Comparison of ENCODE assay signal across 8 mouse cellular contexts in genomic region chr4:133633332-133634042, GRCm38 (mm10). TPM values are rescaled to one million over a fixed set of nuclear protein-coding genes. Genes with fewer than 3 reads are reported as not detected.
DNase-seq lines count a peak whose midpoint lies in the region; ATAC-seq and TF ChIP-seq lines count a peak whose summit lies in the region.

No protein-coding gene starts in this region.

- TF ChIP-seq POLR2A in bone marrow, adult 2 months (IDR thresholded peaks at IDR 0.05; ENCODE audit: borderline replicate concordance, control insufficient read depth, low read depth, low read length): 0 out of 2 replicates have a peak, but pooled peaks have one; percentile 33
- TF ChIP-seq POLR2A in liver, adult 2 months (IDR thresholded peaks at IDR 0.05; ENCODE audit: extremely low read depth, insufficient read depth, low read length): no peak
- peak; percentile 85 for TF ChIP-seq POLR2A in myocyte (IDR thresholded peaks at IDR 0.05; ENCODE audit: insufficient read length, low read depth)

- peaks cover 5% of the 10 kb centered on the region for H3K4me1 ChIP-seq in bone marrow, adult 2 months (ENCODE audit: control insufficient read depth, insufficient read depth, low read length)
- peaks cover 25% of the 10 kb centered on the region for H3K4me1 ChIP-seq in embryonic facial prominence, embryonic 15.5 days
- peaks cover 31% of the 10 kb centered on the region for H3K4me1 ChIP-seq in heart, embryonic 10.5 days
- peaks cover 46% of the 10 kb centered on the region for H3K4me1 ChIP-seq in kidney, embryonic 15.5 days
- peaks cover 22% of the 10 kb centered on the region for H3K4me1 ChIP-seq in liver, adult 2 months (ENCODE audit: control insufficient read depth, insufficient read depth, low read length)

- H3K4me3 ChIP-seq in bone marrow, adult 2 months (replicated peaks; ENCODE audit: control insufficient read depth, low read depth, low read length): peak overlapping the region; percentile 46
- H3K4me3 ChIP-seq in embryonic facial prominence, embryonic 15.5 days (replicated peaks): peak overlapping the region; percentile 77
- H3K4me3 ChIP-seq in heart, embryonic 10.5 days: peak overlapping the region; percentile 83
- H3K4me3 ChIP-seq in kidney, embryonic 15.5 days (replicated peaks): peak overlapping the region; percentile 70
- peak overlapping the region; percentile 72 for H3K4me3 ChIP-seq in liver, adult 2 months (ENCODE audit: insufficient read depth, low read depth, low read length)
- H3K4me3 ChIP-seq in myocyte: peak overlapping the region; percentile 46

- no peaks in the 10 kb centered on the region for H3K9me3 ChIP-seq in embryonic facial prominence, embryonic 15.5 days (replicated peaks)
- no peaks in the 10 kb centered on the region for H3K9me3 ChIP-seq in heart, embryonic 10.5 days
- H3K9me3 ChIP-seq in kidney, embryonic 15.5 days (replicated peaks): no peaks in the 10 kb centered on the region

- peak overlapping the region; percentile 75 for H3K4me2 ChIP-seq in embryonic facial prominence, embryonic 15.5 days (replicated peaks)
- H3K4me2 ChIP-seq in kidney, embryonic 15.5 days: peak overlapping the region; percentile 95
- peak overlapping the region; percentile 8 for H3K4me2 ChIP-seq in myocyte (ENCODE audit: low read depth)

- H3ac ChIP-seq in myocyte (ENCODE audit: control insufficient read depth, insufficient read length): peak overlapping the region; percentile 42

- WGBS in bone marrow, adult 2 months: 8% methylated on average over 45 of the region's 47 CpGs
- 7% methylated on average over 42 of the region's 47 CpGs for WGBS in embryonic facial prominence, embryonic 15.5 days
- WGBS in heart, embryonic 10.5 days: 9% methylated on average over 47 of the region's 47 CpGs
- 9% methylated on average over 37 of the region's 47 CpGs for WGBS in kidney, embryonic 15.5 days
- WGBS in liver, adult 2 months: 5% methylated on average over 47 of the region's 47 CpGs

- peak; percentile 63 for TF ChIP-seq CTCF in bone marrow, adult 2 months (IDR thresholded peaks at IDR 0.05; ENCODE audit: control insufficient read depth, insufficient read depth, low read length)
- peak; percentile 78 for TF ChIP-seq CTCF in liver, adult 2 months (IDR thresholded peaks at IDR 0.05; ENCODE audit: low read depth, low read length)

- H3K79me2 ChIP-seq in liver, adult 2 months (ENCODE audit: control insufficient read depth, insufficient read depth, low read length): peaks cover 14% of the 10 kb centered on the region
- H3K79me2 ChIP-seq in myocyte (ENCODE audit: control insufficient read depth, insufficient read depth): peaks cover 27% of the 10 kb centered on the region

- no peaks in the 10 kb centered on the region for H3K27me3 ChIP-seq in embryonic facial prominence, embryonic 15.5 days
- no peaks in the 10 kb centered on the region for H3K27me3 ChIP-seq in heart, embryonic 10.5 days (ENCODE audit: insufficient read depth, poor library complexity, severe bottlenecking)
- no peaks in the 10 kb centered on the region for H3K27me3 ChIP-seq in kidney, embryonic 15.5 days
- no peaks in the 10 kb centered on the region for H3K27me3 ChIP-seq in liver, adult 2 months (ENCODE audit: control insufficient read depth, insufficient read depth, low read length)
- H3K27me3 ChIP-seq in myocyte (ENCODE audit: control insufficient read depth, insufficient read depth, insufficient read length): no peaks in the 10 kb centered on the region

- H3K27ac ChIP-seq in bone marrow, adult 2 months (ENCODE audit: control insufficient read depth, insufficient read depth, low read depth, low read length, poor library complexity): peak overlapping the region; percentile 83; the same call in 1 of the 2 replicates
- H3K27ac ChIP-seq in embryonic facial prominence, embryonic 15.5 days (replicated peaks): peak overlapping the region; percentile 76
- H3K27ac ChIP-seq in heart, embryonic 10.5 days: peak overlapping the region; percentile 89
- H3K27ac ChIP-seq in kidney, embryonic 15.5 days: peak overlapping the region; percentile 78
- H3K27ac ChIP-seq in liver, adult 2 months (replicated peaks; ENCODE audit: insufficient read depth, low read depth, low read length): no peak overlapping the region

- peak; percentile 86 for ATAC-seq in embryonic facial prominence, embryonic 15.5 days (ENCODE audit: insufficient number of reproducible peaks, low FRiP score, low TSS enrichment, low read depth)
- ATAC-seq in kidney, embryonic 15.5 days (replicated peaks; ENCODE audit: low FRiP score): peak; percentile 89

- H3K36me3 ChIP-seq in embryonic facial prominence, embryonic 15.5 days: no peaks in the 10 kb centered on the region
- H3K36me3 ChIP-seq in heart, embryonic 10.5 days: 0 out of 2 replicates have a peak, but pooled peaks cover 4% of the 10 kb centered on the region
- no peaks in the 10 kb centered on the region for H3K36me3 ChIP-seq in kidney, embryonic 15.5 days
- H3K36me3 ChIP-seq in liver, adult 2 months (ENCODE audit: control insufficient read depth, insufficient read depth, low read length): no peaks in the 10 kb centered on the region
- H3K36me3 ChIP-seq in myocyte (ENCODE audit: control insufficient read depth, insufficient read depth): no peaks in the 10 kb centered on the region

- peak; percentile 72 for DNase-seq in 416B (ENCODE audit: low read depth)
- peak; percentile 90 for DNase-seq in heart, embryonic 10.5 days (ENCODE audit: low spot score)
- peak; percentile 38 for DNase-seq in liver, adult 2 months (ENCODE audit: extremely low read depth, low read depth, low spot score)
- DNase-seq in spleen, postnatal 4 days (ENCODE audit: low spot score in 2 of 2): peak; percentile 92 to 97

- H3K9ac ChIP-seq in embryonic facial prominence, embryonic 15.5 days: peak overlapping the region; percentile 96
- peak overlapping the region; percentile 85 for H3K9ac ChIP-seq in kidney, embryonic 15.5 days
- peak overlapping the region; percentile 80 for H3K9ac ChIP-seq in liver, adult 2 months (ENCODE audit: low read depth, low read length)

TF ChIP-seq in myocyte, 11 proteins besides CTCF, POLR2A, EP300 and RAD21:
- TF ChIP-seq POLR2AphosphoS2 (IDR thresholded peaks at IDR 0.05; ENCODE audit: insufficient read length, low read depth) (peak; percentile 62), TCF3 (IDR thresholded peaks at IDR 0.05; ENCODE audit: insufficient read length, low read depth) (no peak)
TF ChIP-seq in myocyte: peak in this region for 1.

RNA-seq across cellular contexts. Expression of gene Zdhhc18, which starts 16.5 kb away (rescaled TPM):
- 23.6 and 39.6 TPM in 2 replicates for polyA plus RNA-seq in bone marrow, adult 2 months (2011; ENCODE audit: insufficient read depth, insufficient read length, low replicate concordance, missing spikeins)
- 4.6 and 5.4 TPM in 2 replicates for polyA plus RNA-seq in embryonic facial prominence, embryonic 15.5 days (2015; fragmentation: Nextera tagmentation; extraction: Ambion mirVana)
- 1.6 and 2.9 TPM in 2 replicates for polyA plus RNA-seq in heart, embryonic 10.5 days (2016; fragmentation: Nextera tagmentation; extraction: Ambion mirVana)
- 2.5 and 3.8 TPM in 2 replicates for polyA plus RNA-seq in kidney, embryonic 15.5 days (2015; fragmentation: Nextera tagmentation; extraction: Ambion mirVana)
- total RNA-seq in liver, adult 2 months (2014; rRNA removed): 8.9 and 15.5 TPM in 2 replicates
- polyA plus RNA-seq in liver, adult 2 months (2012; rRNA removed): 18.5 and 21.3 TPM in 2 replicates
- polyA plus RNA-seq in myocyte (2012; fragmentation: generic; extraction: Trizol): 14.3 TPM

RNA-seq across cellular contexts. Expression of gene Sfn, which starts 31.5 kb away (rescaled TPM):
- 10.3 and 19.0 TPM in 2 replicates for polyA plus RNA-seq in bone marrow, adult 2 months (2011; ENCODE audit: insufficient read depth, insufficient read length, low replicate concordance, missing spikeins)
- polyA plus RNA-seq in embryonic facial prominence, embryonic 15.5 days (2015; fragmentation: Nextera tagmentation; extraction: Ambion mirVana): 347 and 362 TPM in 2 replicates
- polyA plus RNA-seq in heart, embryonic 10.5 days (2016; fragmentation: Nextera tagmentation; extraction: Ambion mirVana): 4.3 and 12.9 TPM in 2 replicates
- polyA plus RNA-seq in kidney, embryonic 15.5 days (2015; fragmentation: Nextera tagmentation; extraction: Ambion mirVana): 9.8 and 13.3 TPM in 2 replicates
- 0.55 and 0.81 TPM in 2 replicates for total RNA-seq in liver, adult 2 months (2014; rRNA removed)
- 0.54 and 0.77 TPM in 2 replicates for polyA plus RNA-seq in liver, adult 2 months (2012; rRNA removed)
- 0.56 TPM for polyA plus RNA-seq in myocyte (2012; fragmentation: generic; extraction: Trizol)

RNA-seq across cellular contexts. Expression of gene Pigv, which starts 39.0 kb away (rescaled TPM):
- polyA plus RNA-seq in bone marrow, adult 2 months (2011; ENCODE audit: insufficient read depth, insufficient read length, low replicate concordance, missing spikeins): 2.8 and 10.4 TPM in 2 replicates
- polyA plus RNA-seq in embryonic facial prominence, embryonic 15.5 days (2015; fragmentation: Nextera tagmentation; extraction: Ambion mirVana): 16.2 and 17.6 TPM in 2 replicates
- polyA plus RNA-seq in heart, embryonic 10.5 days (2016; fragmentation: Nextera tagmentation; extraction: Ambion mirVana): 15.2 and 16.4 TPM in 2 replicates
- polyA plus RNA-seq in kidney, embryonic 15.5 days (2015; fragmentation: Nextera tagmentation; extraction: Ambion mirVana): 19.9 and 20.2 TPM in 2 replicates
- 5.9 and 6.4 TPM in 2 replicates for total RNA-seq in liver, adult 2 months (2014; rRNA removed)
- 5.9 and 7.5 TPM in 2 replicates for polyA plus RNA-seq in liver, adult 2 months (2012; rRNA removed)
- 9.8 TPM for polyA plus RNA-seq in myocyte (2012; fragmentation: generic; extraction: Trizol)

RNA-seq across cellular contexts. Expression of gene Gpn2, which starts 49.3 kb away (rescaled TPM):
- polyA plus RNA-seq in bone marrow, adult 2 months (2011; ENCODE audit: insufficient read depth, insufficient read length, low replicate concordance, missing spikeins): 10.5 and 15.9 TPM in 2 replicates
- polyA plus RNA-seq in embryonic facial prominence, embryonic 15.5 days (2015; fragmentation: Nextera tagmentation; extraction: Ambion mirVana): 19.2 and 24.9 TPM in 2 replicates
- 18.2 and 22.1 TPM in 2 replicates for polyA plus RNA-seq in heart, embryonic 10.5 days (2016; fragmentation: Nextera tagmentation; extraction: Ambion mirVana)
- 19.8 and 20.3 TPM in 2 replicates for polyA plus RNA-seq in kidney, embryonic 15.5 days (2015; fragmentation: Nextera tagmentation; extraction: Ambion mirVana)
- 8.9 and 10.1 TPM in 2 replicates for total RNA-seq in liver, adult 2 months (2014; rRNA removed)
- 35.0 and 38.2 TPM in 2 replicates for polyA plus RNA-seq in liver, adult 2 months (2012; rRNA removed)
- 32.2 TPM for polyA plus RNA-seq in myocyte (2012; fragmentation: generic; extraction: Trizol)

RNA-seq across cellular contexts. Expression of gene Gpatch3, which starts 58.9 kb away (rescaled TPM):
- polyA plus RNA-seq in bone marrow, adult 2 months (2011; ENCODE audit: insufficient read depth, insufficient read length, low replicate concordance, missing spikeins): 3.8 and 12.2 TPM in 2 replicates
- 7.1 and 7.7 TPM in 2 replicates for polyA plus RNA-seq in embryonic facial prominence, embryonic 15.5 days (2015; fragmentation: Nextera tagmentation; extraction: Ambion mirVana)
- 7.1 and 9.6 TPM in 2 replicates for polyA plus RNA-seq in heart, embryonic 10.5 days (2016; fragmentation: Nextera tagmentation; extraction: Ambion mirVana)
- 7.4 and 7.8 TPM in 2 replicates for polyA plus RNA-seq in kidney, embryonic 15.5 days (2015; fragmentation: Nextera tagmentation; extraction: Ambion mirVana)
- total RNA-seq in liver, adult 2 months (2014; rRNA removed): 3.8 and 4.3 TPM in 2 replicates
- 3.8 and 4.2 TPM in 2 replicates for polyA plus RNA-seq in liver, adult 2 months (2012; rRNA removed)
- polyA plus RNA-seq in myocyte (2012; fragmentation: generic; extraction: Trizol): 4.1 TPM

Comparison
In these comparisons a context has a peak if more than half of its experiments do, and no peak if none do; other contexts are left out.
1. DNase-seq: peak in every context shown above with its lines; median percentile 94 in spleen, postnatal 4 days; 90 in heart, embryonic 10.5 days; 72 in 416B; 38 in liver, adult 2 months.
2. H3K4me2 ChIP-seq: peak in every context shown above with its lines; median percentile 95 in kidney, embryonic 15.5 days; 75 in embryonic facial prominence, embryonic 15.5 days; 8 in myocyte.
3. RNA of gene Sfn, which starts 31.5 kb away (polyA plus RNA-seq): 347 to 362 TPM in embryonic facial prominence, embryonic 15.5 days; 10.3 to 19.0 TPM in bone marrow, adult 2 months, 9.8 to 13.3 TPM in kidney, embryonic 15.5 days, 4.3 to 12.9 TPM in heart, embryonic 10.5 days, 0.56 TPM in myocyte (single experiment) and 0.54 to 0.77 TPM in liver, adult 2 months; every median in the first group is over 10 times any median in the second.
4. Peak in every context shown above with its lines, with median percentiles within 50 percentile points of each other: H3K4me3 ChIP-seq and H3K9ac ChIP-seq.